Mouse (Mus musculus): ENCODE results near the gene Rabggtb. TPM values are rescaled to one million over a fixed set of nuclear protein-coding genes. Genes with fewer than 3 reads are reported as not detected.
A peak's percentile ranks its signal among the peaks of the same experiment; 100 is the strongest.

Rabggtb gene
- polyA plus RNA-seq, 1 experiment from 2014 or later: 47.0 TPM

DNA sequence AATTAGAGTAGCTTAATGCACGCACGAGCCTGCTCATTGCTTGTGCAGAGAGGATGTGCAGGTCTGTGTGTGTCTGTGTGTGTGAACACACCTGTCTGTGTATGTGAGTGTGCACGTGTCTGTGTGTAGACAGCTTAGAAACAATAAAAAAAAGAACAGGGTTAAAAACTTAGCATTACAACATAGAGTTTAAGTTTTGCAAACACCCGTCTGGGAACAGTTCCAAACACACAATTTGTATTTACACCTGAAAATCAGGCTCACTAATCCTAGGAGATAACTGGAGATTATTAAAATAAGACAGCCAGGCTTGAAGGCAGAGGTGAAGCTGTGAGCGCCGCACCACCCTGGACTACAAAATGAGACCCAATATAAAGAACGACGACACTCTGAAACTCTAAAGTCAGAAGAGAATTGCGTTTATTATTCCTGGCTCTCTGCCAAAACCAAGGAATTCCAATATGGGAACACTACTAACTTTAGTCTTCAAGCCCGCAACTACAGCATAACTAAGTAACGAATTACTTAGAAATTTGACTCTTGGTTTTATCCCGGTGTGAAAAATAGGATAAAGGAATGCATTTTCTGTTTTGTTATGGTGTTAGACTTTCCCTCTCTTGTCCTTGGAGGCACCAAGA, 30.3 kb upstream of the Rabggtb start:
- Histone ChIP-seq H3K9ac (no peak overlapping the region), H3K27me3 (no peaks in the 10 kb centered on the region), H3K36me3 (ENCODE audit: poor library complexity, severe bottlenecking) (no peaks in the 10 kb centered on the region), H3K27ac (no peak overlapping the region), H3K4me3 (peak overlapping the region; percentile 73), H3K4me2 (peak overlapping the region; percentile 75), H3K4me1 (peaks cover 24% of the 10 kb centered on the region), H3K9me3 (replicated peaks) (no peaks in the 10 kb centered on the region)
- WGBS: 26% methylated on average over 12 of the region's 12 CpGs
- no peak for ATAC-seq

DNA sequence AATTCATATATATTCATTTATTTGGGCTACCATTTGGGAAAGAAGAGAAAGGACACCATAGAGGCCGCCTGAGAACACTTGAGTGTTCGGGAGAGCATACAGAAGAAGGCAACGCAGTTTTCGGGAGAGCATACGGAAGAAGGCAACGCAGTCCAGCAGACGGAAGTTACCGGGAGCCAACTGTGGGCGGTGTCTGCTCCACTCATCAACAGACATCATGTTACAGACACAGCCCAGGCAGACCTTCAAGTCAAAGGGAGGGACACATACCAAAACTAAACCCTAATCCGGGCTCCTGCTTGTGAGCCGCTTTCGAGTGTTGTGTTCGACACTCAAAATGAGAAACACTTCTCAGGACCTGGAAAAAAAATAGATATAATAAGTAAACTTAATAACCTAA, 28.8 kb upstream of the Rabggtb start:
- Histone ChIP-seq H3K36me3 (ENCODE audit: poor library complexity, severe bottlenecking) (peaks cover 7% of the 10 kb centered on the region; the same call in 1 of the 2 replicates), H3K27ac (no peak overlapping the region), H3K4me1 (peaks cover 24% of the 10 kb centered on the region), H3K4me2 (no peak overlapping the region), H3K9ac (no peak overlapping the region), H3K4me3 (no peak overlapping the region), H3K27me3 (no peaks in the 10 kb centered on the region), H3K9me3 (replicated peaks) (no peaks in the 10 kb centered on the region)
- 95% methylated on average over 13 of the region's 13 CpGs for WGBS
- ATAC-seq: no peak

DNA sequence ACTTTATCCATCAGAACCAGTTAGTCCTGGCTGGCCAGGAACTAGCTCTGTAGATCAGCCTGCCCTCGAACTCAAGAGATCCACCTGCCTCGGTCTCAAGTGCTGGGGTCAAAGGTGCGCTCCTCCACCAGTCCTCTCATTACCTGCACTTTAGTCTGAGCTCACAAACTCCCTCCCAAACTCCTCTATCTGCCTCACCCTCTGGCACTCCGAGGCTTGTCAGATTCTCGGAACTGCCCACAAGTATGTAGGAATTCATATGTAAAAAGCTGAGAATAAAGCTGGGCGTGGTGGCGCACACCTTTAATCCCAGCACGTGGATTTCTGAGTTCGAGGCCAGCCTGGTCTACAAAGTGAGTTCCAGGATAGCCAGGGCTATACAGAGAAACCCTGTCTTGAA, 27.7 kb upstream of the Rabggtb start:
- no peaks in the 10 kb centered on the region for H3K9me3 ChIP-seq (replicated peaks)
- no peak overlapping the region for H3K4me2 ChIP-seq
- no peak overlapping the region for H3K27ac ChIP-seq
- 93% methylated on average over 9 of the region's 9 CpGs for WGBS
- H3K27me3 ChIP-seq: no peaks in the 10 kb centered on the region
- H3K36me3 ChIP-seq (ENCODE audit: poor library complexity, severe bottlenecking): peaks cover 14% of the 10 kb centered on the region
- H3K9ac ChIP-seq: no peak overlapping the region
- no peak for ATAC-seq
- H3K4me3 ChIP-seq: no peak overlapping the region
- peaks cover 24% of the 10 kb centered on the region for H3K4me1 ChIP-seq

DNA sequence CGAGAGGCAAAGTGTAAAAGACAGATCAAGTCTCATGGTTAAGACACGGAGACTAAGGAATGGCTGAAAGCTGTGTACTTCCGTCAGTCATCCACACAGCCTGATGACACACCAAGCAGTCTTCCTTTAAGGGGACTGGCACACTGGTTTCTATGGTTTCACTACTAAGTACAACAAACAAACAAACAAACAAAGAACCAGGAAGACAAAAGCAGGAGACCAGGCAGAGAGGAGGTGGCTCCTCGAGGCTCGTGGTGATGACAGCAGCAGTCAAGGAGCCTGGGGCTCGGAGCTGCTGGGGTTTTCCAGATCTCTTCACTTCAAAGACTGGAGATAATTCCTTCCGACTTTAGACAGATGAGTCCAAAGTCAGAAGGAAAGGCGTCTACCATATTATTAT, 27.2 kb upstream of the Rabggtb start:
- Histone ChIP-seq H3K9me3 (replicated peaks) (no peaks in the 10 kb centered on the region), H3K4me3 (no peak overlapping the region), H3K27ac (no peak overlapping the region), H3K4me2 (no peak overlapping the region), H3K9ac (no peak overlapping the region), H3K36me3 (ENCODE audit: poor library complexity, severe bottlenecking) (peaks cover 18% of the 10 kb centered on the region), H3K4me1 (peaks cover 21% of the 10 kb centered on the region), H3K27me3 (no peaks in the 10 kb centered on the region)
- ATAC-seq: no peak
- 78% methylated on average over 8 of the region's 8 CpGs for WGBS

DNA sequence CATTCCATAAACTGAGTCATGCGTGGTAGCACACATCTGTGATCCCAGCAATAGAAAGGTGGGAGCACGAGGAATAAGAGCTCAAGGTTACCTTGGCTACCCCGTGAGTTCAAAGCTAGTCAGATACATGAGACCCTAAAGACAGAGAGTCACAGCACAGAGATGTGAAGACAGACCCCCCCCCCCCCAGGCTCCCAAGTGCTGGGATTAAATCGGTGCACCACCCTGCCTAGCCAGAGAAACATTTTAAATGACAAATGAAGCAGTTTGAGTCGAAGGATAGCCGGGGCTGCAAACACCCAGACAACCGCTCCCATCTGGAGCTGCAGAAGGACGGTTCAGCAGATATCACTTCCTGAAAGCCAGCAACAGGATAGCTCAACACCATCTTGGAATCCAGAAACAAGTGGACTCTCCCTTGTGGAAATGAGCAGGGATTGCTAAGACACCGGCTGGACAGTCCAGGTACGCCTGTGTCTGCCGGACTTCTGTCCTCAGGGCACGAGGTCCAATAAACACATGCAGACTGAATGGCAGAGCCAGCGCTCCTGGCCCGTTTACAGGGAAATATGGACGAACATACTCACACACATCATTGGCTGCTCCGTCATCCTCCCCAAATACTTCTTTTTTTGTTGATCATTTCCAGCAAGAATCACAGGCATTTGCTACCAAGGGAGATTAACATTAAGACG, 24.5 kb upstream of the Rabggtb start:
- no peaks in the 10 kb centered on the region for H3K27me3 ChIP-seq
- H3K4me2 ChIP-seq: no peak overlapping the region
- H3K27ac ChIP-seq: no peak overlapping the region
- H3K4me3 ChIP-seq: no peak overlapping the region
- no peak for ATAC-seq
- peaks cover 33% of the 10 kb centered on the region for H3K36me3 ChIP-seq (ENCODE audit: poor library complexity, severe bottlenecking)
- WGBS: 94% methylated on average over 17 of the region's 17 CpGs
- H3K9ac ChIP-seq: no peak overlapping the region
- no peaks in the 10 kb centered on the region for H3K4me1 ChIP-seq
- no peaks in the 10 kb centered on the region for H3K9me3 ChIP-seq (replicated peaks)

DNA sequence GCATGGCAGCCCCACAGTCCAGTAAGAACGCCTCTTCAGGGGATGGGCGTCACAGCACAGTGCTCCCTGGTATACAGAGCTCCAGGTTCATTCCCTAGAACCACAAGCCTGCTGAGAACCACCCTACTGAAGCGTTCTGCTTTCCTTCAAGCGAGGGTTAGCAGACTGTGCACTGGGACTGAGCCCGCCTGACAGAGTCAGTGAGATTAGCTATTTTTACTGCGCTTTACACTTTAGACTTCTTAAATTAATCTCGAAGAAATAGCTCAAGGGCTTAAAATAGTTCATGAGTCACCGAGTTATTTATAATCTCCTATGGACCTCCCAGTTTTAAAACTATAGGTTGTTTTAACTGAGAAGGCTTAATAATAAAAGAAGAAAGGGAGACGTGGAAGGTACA, 23.1 kb upstream of the Rabggtb start:
- no peaks in the 10 kb centered on the region for H3K27me3 ChIP-seq
- H3K9ac ChIP-seq: no peak overlapping the region
- H3K9me3 ChIP-seq (replicated peaks): no peaks in the 10 kb centered on the region
- H3K4me3 ChIP-seq: no peak overlapping the region
- H3K27ac ChIP-seq: no peak overlapping the region
- H3K4me1 ChIP-seq: no peaks in the 10 kb centered on the region
- H3K4me2 ChIP-seq: no peak overlapping the region
- 93% methylated on average over 9 of the region's 9 CpGs for WGBS
- peaks cover 41% of the 10 kb centered on the region for H3K36me3 ChIP-seq (ENCODE audit: poor library complexity, severe bottlenecking)
- ATAC-seq: no peak

DNA sequence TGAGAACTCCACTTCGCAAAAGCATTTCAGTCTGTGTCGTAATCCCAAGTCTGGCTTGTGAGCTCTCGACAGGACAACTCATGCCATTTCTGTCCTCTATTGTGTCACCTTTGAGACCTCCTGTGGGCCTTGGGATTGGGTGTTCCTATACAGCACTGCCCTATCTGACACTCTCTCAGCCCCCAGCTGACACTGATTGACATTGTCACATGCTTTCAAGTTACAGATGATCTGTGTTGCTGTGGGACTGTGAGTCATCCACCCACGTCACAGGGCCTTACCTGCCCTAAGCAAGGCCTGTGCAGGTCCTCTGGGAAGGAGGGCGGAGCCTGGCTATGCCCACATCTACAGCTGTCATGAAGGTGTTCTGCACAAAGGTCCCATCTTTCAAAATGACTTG, 19.7 kb upstream of the Rabggtb start:
- Histone ChIP-seq H3K27me3 (no peaks in the 10 kb centered on the region), H3K9ac (no peak overlapping the region), H3K36me3 (ENCODE audit: poor library complexity, severe bottlenecking) (peaks cover 66% of the 10 kb centered on the region), H3K4me2 (no peak overlapping the region), H3K9me3 (replicated peaks) (no peaks in the 10 kb centered on the region), H3K4me3 (no peak overlapping the region), H3K4me1 (no peaks in the 10 kb centered on the region), H3K27ac (no peak overlapping the region)
- ATAC-seq: no peak
- WGBS: 92% methylated on average over 5 of the region's 5 CpGs

DNA sequence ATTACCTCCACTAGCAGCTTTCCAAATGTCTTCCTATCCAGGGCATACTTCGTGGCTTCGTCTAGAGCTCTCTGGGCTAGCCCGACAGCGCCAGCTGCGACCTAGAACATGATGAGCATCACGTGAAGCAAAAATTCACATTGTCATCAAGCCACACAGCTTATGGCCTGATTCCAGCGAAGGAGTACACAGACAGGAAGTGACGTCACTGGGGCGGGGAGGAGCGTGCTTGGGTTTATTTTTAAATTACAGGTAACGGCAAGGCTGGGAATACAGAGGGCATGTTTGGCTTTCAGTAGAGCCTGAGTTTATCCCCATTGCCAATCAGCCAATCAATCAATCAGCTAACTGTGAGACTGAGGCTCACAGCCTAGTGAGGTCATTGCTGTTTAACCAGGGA, 16.7 kb upstream of the Rabggtb start:
- H3K9ac ChIP-seq: no peak overlapping the region
- H3K27me3 ChIP-seq: no peaks in the 10 kb centered on the region
- no peak overlapping the region for H3K4me2 ChIP-seq
- no peak overlapping the region for H3K4me3 ChIP-seq
- H3K36me3 ChIP-seq (ENCODE audit: poor library complexity, severe bottlenecking): peaks cover 60% of the 10 kb centered on the region
- no peak overlapping the region for H3K27ac ChIP-seq
- no peaks in the 10 kb centered on the region for H3K9me3 ChIP-seq (replicated peaks)
- 95% methylated on average over 11 of the region's 11 CpGs for WGBS
- H3K4me1 ChIP-seq: no peaks in the 10 kb centered on the region
- no peak for ATAC-seq

DNA sequence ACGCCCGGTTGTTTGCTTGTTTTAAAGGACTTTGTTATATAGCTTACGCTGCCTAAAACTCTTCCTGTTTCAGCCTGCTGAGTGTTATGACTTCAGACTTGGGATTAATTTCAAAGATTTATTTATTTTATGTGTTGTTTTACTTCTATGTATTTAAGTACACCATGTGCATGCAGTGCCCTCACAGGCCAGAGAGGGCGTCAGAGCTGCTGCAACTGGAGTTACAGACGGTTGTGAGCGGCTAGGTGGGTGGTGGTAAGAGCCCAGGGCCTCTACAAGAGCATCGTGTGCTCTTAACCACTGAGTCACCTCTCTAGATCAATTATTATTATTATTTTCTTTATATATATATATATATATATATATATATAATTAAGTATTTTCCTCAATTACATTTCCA, 13.5 kb upstream of the Rabggtb start:
- Histone ChIP-seq H3K4me3 (no peak overlapping the region), H3K4me1 (no peaks in the 10 kb centered on the region), H3K4me2 (no peak overlapping the region), H3K9ac (no peak overlapping the region), H3K9me3 (replicated peaks) (no peaks in the 10 kb centered on the region), H3K27me3 (no peaks in the 10 kb centered on the region), H3K36me3 (ENCODE audit: poor library complexity, severe bottlenecking) (peaks cover 53% of the 10 kb centered on the region), H3K27ac (no peak overlapping the region)
- 88% methylated on average over 7 of the region's 7 CpGs for WGBS
- no peak for ATAC-seq

DNA sequence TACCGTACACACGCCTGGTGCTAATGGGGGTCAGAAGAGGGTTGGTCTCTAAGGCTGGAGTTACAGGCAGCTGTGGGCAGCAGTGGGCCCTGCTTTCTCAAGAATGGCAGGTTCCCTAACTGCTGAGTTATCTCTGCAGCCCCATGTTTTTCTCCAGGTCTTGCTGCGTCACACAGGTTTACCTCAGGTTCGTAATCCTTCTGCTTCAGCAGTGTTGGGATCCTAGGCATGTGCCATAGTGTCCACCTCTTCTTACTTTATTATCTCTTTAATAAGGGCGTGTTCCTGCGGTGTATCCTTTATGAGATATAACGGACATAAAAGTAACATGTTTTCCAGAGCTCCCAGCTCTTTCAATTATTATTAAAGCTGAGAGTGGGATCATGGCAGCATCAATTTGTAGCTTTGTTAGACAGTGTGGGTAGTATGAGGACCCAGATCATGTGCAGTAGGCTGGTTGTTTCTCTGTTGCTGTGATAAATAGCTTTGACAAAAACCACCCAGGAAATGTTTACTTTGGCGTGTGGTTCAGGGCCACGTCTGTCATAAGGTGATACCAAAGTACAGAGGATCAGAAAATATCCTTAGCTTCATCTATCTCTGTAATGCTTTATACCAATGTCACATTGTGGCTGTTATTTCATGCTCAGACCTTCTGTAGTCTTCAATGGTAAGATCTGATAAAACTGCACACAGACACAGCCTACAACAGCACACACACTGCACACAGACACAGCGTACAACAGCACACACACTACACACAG, 8.5 kb upstream of the Rabggtb start:
- Histone ChIP-seq H3K4me2 (no peak overlapping the region), H3K36me3 (ENCODE audit: poor library complexity, severe bottlenecking) (peaks cover 28% of the 10 kb centered on the region), H3K9ac (no peak overlapping the region), H3K4me3 (no peak overlapping the region), H3K9me3 (replicated peaks) (no peaks in the 10 kb centered on the region), H3K4me1 (no peaks in the 10 kb centered on the region), H3K27me3 (no peaks in the 10 kb centered on the region), H3K27ac (no peak overlapping the region)
- WGBS: 95% methylated on average over 10 of the region's 10 CpGs
- no peak for ATAC-seq

DNA sequence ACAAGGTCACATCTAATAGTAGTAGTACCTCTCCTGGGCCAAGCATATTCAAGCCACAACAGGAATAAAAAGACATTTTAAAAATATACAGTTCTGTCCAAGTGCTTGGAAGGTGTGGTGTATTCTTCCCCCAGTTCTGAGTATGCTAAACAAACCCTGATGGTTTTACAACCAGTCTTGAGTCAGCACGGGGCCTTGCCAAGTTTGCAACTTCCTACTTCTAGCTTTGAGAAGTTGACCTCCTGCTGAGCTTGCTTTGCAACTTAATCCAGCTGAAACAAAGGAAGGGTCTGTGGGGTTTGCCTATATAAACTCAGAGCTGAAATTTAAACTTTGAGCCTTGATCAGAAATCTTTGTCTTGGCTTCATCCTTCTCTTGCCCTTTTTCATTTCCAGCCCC, 4.4 kb upstream of the Rabggtb start:
- 6% methylated on average over 1 of the region's 1 CpGs for WGBS
- no peak for ATAC-seq
- H3K4me1 ChIP-seq: peaks cover 5% of the 10 kb centered on the region; the same call in 1 of the 2 replicates
- H3K27ac ChIP-seq: no peak overlapping the region
- H3K36me3 ChIP-seq (ENCODE audit: poor library complexity, severe bottlenecking): peaks cover 8% of the 10 kb centered on the region; the same call in 1 of the 2 replicates
- no peaks in the 10 kb centered on the region for H3K9me3 ChIP-seq (replicated peaks)
- H3K9ac ChIP-seq: no peak overlapping the region; the same call in 1 of the 2 replicates
- no peak overlapping the region for H3K4me3 ChIP-seq
- no peak overlapping the region for H3K4me2 ChIP-seq
- H3K27me3 ChIP-seq: no peaks in the 10 kb centered on the region

DNA sequence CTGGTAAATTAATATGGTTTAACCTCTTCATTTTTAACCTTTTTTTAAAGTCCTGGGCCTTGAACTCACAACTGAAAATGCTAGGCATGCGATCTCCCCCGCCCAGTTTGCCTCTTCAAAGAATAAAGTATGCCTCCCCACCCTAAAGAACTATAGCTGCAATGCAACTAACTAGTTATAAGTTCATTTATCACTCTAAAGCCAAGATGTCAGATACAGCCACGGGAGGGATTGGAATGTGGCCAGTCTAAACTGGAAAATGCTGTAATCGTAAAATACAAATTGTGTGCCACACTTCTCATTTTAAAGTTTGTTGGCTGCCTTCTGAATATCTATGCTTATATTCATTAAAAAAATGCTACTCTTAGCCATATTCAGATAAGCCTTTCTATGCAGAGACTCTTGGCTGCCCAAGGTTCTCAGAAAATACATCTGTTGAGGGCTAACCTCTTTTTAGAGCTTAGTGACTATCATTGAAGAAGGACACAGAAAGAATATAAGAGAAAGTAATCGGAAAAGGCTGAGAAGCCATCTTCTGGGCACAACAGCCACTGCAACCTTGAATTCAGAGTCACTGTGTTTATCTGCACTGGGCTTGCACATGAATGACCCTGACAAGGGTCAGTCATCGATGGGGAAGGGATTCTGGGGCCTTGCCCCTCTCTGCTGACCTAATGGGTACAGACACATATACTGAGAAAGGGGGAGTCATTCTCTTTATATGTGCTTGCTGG, 868 bp upstream of the Rabggtb start:
- H3K9ac ChIP-seq: peak overlapping the region; percentile 98; the same call in 1 of the 2 replicates
- H3K36me3 ChIP-seq (ENCODE audit: poor library complexity, severe bottlenecking): peaks cover 28% of the 10 kb centered on the region
- H3K4me3 ChIP-seq: peak overlapping the region; percentile 92
- H3K9me3 ChIP-seq (replicated peaks): no peaks in the 10 kb centered on the region
- H3K4me1 ChIP-seq: peaks cover 40% of the 10 kb centered on the region
- H3K27ac ChIP-seq: peak overlapping the region; percentile 85
- H3K27me3 ChIP-seq: no peaks in the 10 kb centered on the region
- H3K4me2 ChIP-seq: peak overlapping the region; percentile 93
- ATAC-seq: no peak
- 66% methylated on average over 6 of the region's 6 CpGs for WGBS

All from forebrain, embryonic 13.5 days (tissue).